Mouse (Mus musculus) hindlimb bud, embryonic 11.5 days (tissue): ENCODE measurements around the gene Pacs1.

Source experiments
- DNase-seq: peaks from one replicate; pipeline ENCODE4 v3.0.0-alpha.2; 2012; ENCODE audit warnings: low read depth, low spot score; ENCODE audit errors: extremely low spot score

Gene Pacs1

DNA sequence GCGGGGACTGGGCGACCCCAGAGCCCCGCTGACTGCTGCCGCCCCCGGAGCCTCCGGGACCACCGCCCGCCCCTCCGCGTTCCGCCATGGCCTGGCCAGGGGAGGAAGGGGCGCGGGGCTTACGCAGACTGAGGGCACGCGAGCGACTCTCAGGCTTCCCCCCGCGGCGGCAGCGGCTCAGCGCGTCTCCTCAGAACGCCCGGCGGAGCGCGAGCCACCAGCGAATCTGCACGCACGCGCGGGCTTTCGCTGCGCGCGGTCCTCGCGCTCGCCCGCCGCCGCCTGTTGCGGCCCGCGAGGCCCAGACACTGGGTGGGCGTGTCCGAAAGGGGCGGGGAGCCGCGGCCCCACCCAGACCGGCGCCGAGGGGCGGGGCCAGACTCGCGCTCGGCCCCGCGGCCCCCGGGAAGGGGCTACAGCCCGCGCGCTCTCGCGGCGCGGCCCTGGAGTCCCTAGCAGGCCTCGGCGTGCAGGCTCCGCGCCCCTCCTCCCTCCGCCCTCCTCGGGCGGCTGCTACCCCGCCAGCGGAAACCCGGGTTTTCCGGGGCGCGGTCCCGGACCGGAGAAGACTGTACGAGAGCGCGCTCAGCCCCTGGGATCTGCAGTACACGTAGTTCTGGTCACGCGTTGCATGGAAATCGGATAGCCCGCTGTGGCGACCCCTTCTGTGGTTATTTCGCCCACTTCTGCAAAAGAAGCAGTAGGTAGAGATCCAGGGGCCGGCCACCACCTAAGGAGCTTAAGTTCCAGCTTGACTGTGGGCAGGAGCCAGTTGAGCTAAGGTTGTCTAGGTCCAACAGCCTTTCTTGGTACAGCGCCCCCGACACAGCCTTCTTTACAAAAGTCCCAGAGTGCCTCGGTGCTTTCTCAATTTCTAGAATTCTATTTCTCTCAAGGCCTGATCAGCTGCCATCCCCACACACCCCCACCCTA, at the start of gene Pacs1:
Gene Pacs1, minus strand, starts transcription at position 319 of the 933 bp plus-strand sequence.
- DNase-seq, result peak; percentile 47

GRCm38 (mm10) chr19:5313189-5313588, 40.3 kb upstream of the Pacs1 start:
- no peak for DNase-seq

DNA sequence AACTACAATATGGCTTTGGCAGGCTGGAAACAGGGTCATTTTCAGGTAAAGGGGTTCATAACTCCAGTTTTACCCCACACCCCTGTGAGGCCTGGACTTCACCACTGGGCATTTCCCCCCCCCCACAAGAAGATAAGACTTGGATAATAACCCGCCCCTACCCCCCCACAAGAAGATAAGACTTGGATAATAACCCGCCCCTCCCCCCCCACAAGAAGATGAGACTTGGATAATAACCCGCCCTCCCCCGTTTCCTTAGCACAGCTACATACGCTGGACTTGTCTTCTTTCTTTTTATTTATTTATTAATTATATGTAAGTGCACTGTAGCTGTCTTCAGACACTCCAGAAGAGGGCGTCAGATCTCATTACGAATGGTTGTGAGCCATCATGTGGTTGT, 36.1 kb upstream of the Pacs1 start:
- DNase-seq, result no peak

DNA sequence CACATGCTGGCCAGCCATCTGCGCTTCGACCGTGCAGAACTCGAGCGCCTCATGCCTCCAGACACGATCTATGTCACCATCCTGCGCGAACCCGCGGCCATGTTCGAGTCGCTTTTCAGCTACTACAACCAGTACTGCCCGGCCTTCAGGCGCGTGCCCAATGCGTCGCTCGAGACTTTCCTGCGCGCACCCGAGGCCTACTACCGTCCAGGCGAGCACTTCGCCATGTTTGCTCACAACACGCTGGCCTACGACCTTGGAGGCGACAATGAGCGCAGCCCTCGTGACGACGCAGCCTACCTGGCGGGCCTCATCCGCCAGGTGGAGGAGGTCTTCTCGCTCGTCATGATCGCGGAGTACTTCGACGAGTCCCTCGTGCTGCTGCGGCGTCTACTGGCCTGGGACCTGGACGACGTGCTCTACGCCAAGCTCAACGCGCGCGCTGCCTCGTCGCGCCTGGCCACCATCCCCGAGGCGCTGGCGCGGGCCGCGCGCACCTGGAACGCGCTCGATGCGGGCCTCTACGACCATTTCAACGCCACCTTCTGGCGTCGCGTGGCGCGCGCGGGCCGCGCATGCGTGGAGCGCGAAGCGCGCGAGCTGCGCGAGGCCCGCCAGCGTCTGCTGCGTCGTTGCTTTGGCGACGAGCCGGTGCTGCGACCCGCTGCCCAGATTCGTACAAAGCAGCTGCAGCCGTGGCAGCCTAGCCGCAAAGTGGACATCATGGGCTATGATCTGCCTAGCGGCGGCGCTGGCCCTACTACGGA, 34.2 kb upstream of the Pacs1 start:
- no peak for DNase-seq

DNA sequence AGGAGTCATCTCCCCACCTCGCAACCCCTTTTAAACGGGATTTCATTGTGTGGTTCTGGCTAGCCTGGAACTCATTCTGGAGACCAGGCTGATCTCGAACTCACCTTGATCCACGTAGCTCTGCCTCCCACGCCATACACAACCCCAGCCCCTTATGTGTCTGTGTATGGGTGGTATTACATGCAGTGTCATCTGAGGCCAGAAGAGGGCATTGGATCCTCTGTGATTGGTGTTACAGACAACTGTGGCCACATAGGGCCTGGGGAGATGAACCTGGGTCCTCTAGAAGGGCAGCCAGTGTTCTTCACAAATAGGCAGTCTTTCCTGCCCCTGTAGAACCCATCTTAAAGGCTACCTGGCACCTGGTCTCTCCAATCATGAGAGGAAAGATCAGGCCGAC, 33.4 kb upstream of the Pacs1 start:
- no peak for DNase-seq

- DNase-seq, result no peak
These were observed 29.5 kb upstream of the Pacs1 start for GRCm38 (mm10) chr19:5302455-5302854.

- DNase-seq, result no peak
These were observed 27.7 kb upstream of the Pacs1 start for GRCm38 (mm10) chr19:5300588-5300987.

- no peak for DNase-seq
These were observed 25.2 kb upstream of the Pacs1 start, which contains the start of gene Gal3st3 for GRCm38 (mm10) chr19:5297903-5298800. Gal3st3 (plus strand) TSS chr19:5298331.

DNA sequence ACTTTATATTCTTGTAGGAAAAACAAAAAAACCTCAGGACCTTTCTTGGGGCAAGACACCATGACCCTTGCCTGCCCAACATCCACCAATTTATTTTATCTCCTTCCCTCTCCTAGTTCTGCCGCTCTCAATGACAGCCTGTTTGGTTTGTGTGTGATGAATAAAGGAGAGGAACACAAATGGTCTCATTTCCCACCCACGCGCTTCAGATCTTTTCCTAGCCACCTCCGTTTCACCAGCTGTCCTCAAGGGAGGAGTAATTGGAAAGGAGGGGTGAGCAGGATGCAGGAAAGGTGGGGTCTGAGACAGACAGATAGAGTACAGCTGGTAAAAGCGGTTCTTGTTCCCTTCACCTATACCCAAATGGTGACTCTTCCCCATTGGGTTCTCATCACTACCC, 23.7 kb upstream of the Pacs1 start:
- DNase-seq, result no peak

DNA sequence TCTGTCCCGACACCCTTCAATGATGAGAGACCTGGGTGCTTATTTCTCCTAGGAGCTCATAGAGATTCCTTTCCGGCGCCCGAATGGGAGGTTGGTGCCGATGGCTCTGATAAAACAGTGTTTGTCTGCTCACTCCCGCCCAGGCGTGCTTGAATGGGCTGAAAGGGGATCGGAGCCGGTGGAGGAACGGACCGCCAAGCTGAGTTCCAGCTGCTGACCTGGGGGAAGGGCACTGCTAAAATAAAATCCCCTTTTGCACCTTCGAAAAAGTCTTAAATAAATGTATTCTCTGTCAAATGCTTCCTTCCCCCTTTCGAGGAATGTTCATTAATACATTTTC, 22.8 kb upstream of the Pacs1 start:
- no peak for DNase-seq

DNA sequence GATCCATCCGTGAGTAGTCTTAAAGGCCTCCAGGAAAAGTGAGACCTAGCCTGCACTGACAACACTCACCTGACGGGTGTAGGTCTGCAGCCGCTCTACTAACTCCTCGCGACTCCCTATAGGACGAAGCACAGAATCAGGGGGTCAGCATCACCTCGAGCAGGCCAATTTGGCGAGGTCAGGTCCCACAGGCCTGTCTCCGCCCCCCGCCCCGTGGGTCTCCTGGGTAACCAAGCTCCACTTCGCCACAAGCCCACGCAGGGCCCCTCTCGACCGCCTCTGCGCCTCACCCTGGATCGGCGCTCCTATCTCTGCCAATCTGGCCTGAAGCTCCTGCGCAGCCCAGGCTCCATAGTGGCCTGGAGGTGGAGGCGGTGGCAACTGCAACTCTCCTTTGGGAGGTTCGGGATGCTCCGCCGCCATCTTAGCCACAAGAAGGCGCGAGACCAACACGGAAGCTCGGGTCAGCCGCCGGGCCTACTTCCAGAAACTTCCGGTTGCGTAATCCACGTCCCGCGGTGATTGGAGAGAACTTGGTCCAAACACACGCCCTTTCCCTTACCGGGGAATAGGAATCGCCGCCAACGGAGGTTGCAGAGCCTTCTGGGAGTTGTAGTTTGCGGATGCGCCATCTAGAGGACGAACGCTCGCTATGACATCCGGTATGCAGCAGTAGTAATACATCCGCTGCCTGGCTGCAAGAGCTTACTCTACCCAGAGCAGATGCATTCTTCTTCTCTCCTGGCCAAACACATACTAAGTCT, 22.2 kb upstream of the Pacs1 start, which contains the start of gene Sf3b2:
Gene Sf3b2, minus strand, starts transcription at position 484 of the 764 bp plus-strand sequence.
- peak; percentile 99 for DNase-seq

DNA sequence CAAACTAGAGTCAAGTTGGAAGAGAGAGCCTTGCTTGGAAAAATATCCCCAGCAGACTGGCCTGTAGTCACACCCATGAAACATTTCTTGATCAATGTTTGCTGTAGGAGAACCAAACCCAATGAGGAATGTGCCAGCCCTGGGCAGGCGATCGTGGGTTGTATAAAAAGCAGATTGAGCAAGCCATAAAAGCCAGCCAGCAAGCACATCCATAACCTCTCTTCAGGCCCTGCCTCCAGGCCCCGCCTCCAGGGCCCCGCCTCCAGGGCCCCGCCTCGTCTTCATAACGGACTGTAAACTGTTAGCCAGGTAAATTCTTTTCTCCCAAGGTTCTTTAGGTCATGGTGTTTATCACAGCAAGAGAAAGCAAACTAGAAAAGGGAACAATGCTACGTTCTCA, 5.5 kb upstream of the Pacs1 start:
- DNase-seq, result no peak

GRCm38 (mm10) chr19:5277140-5277539, 4.2 kb upstream of the Pacs1 start:
- DNase-seq, result no peak

- DNase-seq, result no peak
These were observed 3.6 kb upstream of the Pacs1 start for GRCm38 (mm10) chr19:5276531-5276930.

GRCm38 (mm10) chr19:5275736-5276135, 2.8 kb upstream of the Pacs1 start:
- no peak for DNase-seq

GRCm38 (mm10) chr19:5274641-5275040, 1.7 kb upstream of the Pacs1 start:
- DNase-seq, result no peak

- DNase-seq, result no peak
These were observed 997 bp upstream of the Pacs1 start for GRCm38 (mm10) chr19:5273916-5274315.

- DNase-seq, result no peak
These were observed 558 bp downstream of the Pacs1 start for GRCm38 (mm10) chr19:5272326-5272795.

- DNase-seq, result no peak
These were observed 1.5 kb downstream of the Pacs1 start for GRCm38 (mm10) chr19:5271430-5271829.

GRCm38 (mm10) chr19:5269392-5269791, 3.5 kb downstream of the Pacs1 start:
- no peak for DNase-seq
